Mouse (Mus musculus): ENCODE measurements around the gene Utp4.
A peak's percentile ranks its signal among the peaks of the same experiment; 100 is the strongest.
"Not testable (repeated sequence)": the region's sequence is repeated elsewhere in the genome, so short reads cannot be mapped to it uniquely, and the experiment has no call there.

Gene Utp4

DNA sequence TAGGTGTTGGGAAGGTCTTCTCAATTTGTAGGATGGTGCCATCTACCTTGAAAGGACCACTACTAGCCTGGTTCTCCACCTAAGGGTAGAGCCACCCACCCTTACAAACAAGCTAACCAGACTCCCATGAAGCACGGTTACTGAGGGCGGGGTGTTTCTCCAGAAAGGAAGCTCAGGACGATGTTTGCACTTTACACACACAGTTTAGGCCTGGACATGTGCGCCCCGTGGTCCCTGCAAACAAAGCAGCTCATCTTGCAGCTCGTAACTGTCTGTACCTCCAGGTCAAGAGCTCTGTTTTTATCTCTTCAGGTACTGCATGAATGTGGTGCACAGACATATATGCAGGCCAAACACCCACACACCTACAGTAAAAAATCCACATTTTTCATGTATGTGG is 13.2 kb downstream of the Utp4 start:
- no peak for DNase-seq

DNA sequence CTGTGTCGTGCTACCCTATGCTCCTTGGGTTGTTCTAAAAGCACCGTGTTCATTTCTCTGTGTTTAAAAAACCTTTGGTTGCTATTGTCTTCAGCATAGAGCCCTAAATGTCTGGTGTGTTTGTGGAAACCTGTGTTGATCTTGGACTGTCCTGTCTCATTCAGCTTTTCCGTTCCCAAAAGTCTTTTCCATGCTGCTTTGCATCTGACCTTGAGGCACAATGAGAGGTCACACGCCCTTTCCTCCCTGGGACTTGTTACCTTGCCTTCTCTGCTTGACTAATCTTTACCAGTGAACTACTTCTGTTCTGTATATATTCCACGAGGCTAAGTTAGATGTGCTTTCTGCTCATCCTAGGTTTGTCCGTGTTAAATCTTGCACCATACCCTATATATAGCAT is 14.0 kb downstream of the Utp4 start:
- DNase-seq: no peak

DNA sequence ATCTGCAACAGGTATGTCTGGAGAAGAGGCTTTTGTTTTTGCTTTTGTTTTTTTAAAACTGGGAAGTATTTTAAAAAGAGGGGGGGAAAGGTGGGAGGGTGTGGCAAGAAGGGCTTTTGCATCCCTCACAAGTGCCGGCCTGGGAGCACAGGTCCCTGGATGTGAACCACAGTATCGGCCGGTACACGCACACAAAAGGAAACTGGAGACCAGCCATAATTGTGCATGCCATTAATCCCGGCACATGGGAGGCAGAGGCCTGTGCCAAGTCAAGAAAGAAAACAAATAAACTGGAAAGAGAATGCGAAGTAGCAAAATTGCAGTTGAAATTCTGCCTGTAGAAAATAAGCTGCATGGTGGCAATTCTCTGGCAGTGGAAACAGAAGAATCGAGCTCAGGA is 14.9 kb downstream of the Utp4 start:
- DNase-seq: no peak

DNA sequence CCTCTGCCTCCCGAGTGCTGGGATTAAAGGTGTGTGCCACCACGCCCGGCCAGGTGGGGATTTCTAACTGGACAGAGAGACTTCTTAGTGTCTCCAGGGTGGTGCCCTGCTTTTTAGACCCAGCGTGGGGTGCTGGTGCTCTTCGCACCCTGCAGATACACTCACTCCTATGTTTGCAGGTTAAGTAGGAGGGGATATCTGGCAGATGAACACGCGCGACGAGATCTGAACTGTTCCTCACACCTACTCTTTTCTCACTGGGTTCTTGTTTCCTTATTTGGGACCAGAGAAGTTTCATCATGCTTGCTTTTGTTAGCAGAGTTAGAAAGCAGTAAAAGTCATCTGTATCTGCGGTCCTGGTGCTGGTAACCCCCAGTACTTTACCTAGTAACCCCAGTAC is 20.2 kb downstream of the Utp4 start:
- no peak for DNase-seq

DNA sequence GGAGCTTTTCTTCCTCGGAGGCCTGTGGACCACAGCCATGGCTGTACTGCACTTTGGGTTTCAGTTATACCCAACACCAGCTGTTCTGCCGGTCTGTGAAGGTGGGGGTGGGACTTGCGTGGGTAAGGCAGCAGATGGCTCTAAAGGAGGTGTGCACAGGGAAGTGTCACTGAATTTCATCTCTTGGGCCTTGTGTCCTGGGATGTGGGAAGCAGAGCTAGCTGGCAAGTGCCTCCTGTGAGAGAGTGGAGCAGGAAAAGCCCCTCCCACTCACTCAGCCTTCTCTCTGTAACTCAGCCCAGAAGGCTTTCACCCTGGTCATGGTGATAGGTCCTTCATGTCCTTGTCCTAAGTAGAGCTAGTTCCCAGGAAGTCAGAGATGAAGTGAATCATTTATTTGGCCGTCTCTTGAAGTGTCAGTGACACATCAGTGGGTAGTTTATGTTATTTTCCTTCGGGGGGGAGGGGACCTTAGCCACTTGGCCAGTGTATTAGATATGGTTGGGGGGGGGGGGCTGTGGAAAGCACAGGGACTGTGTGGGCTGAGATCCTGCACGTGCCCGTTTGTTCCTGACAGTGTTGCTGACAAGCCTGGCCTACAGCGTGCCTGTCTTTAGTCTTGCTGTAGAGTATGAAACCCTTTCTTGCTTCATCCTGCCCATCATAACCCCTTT is 26.4 kb downstream of the Utp4 start:
- DNase-seq: peak; percentile 76

DNA sequence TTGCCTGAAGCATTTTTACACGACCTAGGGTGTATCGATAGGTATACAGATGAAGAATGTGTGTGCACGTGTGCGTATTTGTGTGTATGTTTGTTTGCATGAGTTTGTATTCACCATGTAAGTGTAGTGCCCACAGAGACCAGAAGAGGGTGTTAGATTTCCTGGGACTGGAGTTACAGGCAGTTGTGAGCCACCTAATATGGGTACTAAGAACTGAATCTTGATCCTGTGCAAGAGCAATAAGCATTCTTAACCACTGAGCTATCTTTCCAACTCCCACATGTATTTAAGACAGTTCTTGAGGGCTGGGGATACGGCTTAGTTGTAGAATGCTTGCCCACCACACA is 26.9 kb downstream of the Utp4 start:
- no peak for DNase-seq

DNA sequence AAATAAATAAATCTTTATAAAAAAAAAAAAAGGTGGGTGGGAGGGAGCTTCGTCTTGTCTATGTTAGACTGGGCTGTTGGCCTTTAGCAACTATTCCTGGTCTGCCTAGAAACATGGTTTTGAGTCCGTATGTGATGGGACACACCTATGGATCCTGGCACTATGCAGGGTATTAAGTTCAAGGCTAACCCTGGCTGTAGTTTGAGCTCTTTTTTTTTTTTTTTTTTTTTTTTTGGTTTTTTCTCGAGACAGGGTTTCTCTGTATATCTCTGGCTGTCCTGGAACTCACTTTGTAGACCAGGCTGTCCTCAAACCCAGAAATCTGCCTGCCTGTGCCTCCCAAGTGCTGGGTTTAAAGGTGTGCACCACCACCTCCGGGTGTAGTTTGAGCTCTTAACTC is 30.6 kb downstream of the Utp4 start:
- DNase-seq: no peak

DNA sequence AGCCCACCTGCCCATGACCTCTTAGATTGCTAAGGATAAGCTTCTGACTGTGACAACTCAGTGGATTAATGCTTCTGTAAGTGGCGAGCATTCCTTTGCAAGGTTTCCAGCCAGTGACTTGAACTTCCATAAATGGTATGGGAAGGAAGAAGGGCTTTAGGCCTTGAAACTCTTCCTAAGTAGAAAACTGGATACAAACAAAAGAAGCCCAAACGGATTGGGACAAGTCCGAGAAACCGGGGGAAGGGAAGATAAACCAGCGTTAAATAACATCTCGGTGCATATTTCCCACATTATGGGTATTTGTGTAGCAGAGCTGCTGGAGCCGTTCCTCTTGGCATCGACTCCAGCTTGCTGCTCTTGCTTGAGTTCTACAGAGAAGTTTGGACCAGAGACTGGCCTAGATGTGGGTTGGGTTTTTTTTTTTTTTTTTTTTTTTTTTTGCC is 31.5 kb downstream of the Utp4 start:
- peak; percentile 42 for DNase-seq

DNA sequence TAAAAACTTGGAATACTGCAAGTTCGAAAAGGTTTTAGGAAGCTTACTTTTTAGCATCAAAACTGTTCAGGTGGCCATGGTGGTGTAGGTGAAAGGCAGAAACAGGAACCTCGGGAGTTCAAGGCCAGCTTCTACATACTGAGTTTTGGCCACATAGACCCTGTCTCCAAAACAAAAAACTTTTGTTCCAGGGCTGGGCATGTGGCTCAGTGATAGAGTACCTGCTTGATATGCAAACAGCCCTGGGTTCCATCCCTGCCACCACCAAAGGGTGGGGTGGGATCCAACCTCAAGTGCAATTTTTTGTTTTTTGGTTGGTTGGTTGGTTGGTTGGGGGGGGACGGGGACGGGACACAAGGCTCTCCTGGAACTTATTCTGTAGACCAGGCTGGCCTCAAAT is 32.0 kb downstream of the Utp4 start:
- DNase-seq: no peak

DNA sequence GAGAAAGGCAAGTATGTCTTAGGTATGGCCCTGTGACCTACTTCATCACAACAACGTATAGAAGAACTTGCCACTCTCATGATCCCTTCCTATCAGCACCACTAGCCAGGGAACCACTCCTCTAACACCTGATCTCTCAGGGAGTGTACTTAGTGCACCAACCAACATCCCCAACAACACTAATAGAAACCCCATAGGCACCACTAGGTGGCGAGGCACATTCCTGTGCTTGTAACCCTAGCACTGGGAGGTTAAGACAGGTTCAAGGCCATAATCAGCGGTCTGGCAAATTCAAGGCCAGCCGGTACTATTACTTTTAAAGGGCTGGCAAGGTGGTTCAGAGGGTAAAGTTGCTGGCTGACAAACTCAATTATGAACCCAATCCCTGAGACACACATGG is 33.8 kb downstream of the Utp4 start:
- DNase-seq: no peak

DNA sequence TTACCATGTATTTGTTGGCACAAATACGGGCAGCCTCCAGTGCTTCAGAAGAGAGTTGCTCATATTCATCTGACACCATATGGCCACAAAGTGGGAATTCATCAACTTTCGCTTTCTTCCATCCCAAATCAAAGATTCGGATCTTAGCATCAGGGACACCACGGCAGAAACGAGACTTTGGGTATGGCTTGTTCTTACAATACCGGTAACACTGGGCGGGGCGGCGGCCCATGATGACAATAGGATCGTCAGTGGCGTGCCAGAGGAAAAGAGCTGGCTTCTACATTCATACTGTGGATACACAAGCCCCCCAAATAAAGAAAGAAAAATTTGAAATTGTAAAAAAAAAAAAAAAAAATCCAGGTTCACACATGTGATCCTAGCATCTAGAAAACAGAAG is 34.7 kb downstream of the Utp4 start:
- not testable (repeated sequence) for DNase-seq

DNA sequence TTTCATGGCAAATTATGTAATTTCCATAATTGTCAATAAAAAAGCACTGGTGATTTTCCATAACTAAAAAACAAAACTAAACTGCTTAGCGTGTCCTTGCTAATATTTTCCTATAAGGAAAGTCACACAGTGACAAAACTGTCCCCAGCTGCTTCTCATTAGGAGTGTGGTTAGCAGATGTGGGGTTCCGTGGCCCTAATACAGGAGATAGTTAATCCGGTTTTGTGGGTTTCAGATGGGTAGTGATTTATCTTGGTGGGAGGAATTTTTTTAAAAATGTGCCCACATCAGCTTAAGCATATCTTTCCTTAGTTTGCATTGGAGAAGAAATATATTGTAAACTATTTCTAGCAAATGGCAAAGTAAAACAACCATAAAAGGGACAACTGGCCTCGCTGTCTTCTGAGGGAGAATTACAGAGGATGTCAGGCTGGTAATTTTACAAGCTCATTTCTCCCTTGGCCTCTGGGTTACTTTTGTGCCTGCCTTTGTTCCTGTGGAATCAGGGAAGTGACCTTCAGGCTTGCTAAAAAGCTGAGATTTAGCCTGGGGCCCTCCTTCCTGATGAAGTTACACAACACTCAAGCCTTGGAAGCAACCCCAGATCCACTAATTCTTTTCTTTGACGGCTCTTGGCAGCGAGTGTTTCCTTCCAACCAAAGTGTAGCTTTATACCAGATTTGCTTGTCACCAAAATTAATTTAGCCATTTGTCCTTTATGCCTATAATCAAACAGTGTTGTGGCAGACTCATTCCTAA is 35.9 kb downstream of the Utp4 start:
- no peak for DNase-seq

DNA sequence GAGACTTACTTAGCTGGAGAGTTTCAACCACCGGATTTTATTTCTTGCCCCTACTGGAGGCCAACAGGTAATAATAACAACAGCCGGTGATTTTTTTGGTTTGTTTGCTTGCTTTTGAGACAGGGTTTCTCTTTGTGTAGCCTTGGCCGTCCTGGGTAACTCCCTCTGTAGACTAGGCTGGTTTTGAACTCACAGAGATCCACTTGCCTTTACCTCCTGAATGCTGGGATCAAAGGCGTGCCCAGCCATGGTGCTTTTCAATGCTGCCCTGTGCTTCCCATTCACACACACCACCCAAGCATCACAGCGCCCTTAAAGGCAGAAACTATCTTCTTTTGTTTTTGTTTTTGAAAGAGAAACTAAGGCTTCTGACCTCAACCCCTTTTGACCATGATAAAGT is 36.5 kb downstream of the Utp4 start:
- DNase-seq: no peak

DNA sequence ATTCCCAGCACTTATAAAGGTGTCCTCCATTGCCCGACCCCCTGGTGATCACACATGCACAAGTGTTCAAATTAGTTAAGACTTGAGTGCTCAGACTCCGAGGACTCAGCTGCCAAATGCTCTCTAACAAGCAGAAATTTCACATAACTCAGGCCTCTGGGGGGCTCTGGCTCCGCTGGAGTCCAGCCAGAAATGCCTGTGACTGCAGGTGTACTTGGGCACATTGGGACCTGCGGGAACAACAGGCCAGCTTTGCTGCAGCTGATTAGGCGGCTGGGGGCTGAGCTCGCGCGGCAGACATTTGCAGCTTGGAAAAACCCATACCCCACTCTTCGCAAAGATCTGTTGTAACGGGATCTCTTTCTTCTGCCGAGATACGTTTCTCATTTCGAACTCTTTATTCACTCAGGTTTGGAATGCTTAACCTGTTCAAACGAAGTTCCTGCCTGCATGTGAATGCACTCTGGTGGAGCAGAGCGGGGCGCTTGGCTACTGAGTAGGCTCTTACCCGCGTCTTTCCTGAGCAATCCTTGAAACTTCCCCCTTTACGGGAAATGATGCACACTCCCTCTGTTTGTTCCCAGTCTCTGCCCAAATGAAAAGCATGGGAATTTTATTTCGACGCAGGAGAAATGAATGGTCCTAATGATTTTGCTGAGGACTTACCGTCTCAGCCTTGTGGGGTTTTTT is 39.1 kb downstream of the Utp4 start:
- DNase-seq: no peak

DNA sequence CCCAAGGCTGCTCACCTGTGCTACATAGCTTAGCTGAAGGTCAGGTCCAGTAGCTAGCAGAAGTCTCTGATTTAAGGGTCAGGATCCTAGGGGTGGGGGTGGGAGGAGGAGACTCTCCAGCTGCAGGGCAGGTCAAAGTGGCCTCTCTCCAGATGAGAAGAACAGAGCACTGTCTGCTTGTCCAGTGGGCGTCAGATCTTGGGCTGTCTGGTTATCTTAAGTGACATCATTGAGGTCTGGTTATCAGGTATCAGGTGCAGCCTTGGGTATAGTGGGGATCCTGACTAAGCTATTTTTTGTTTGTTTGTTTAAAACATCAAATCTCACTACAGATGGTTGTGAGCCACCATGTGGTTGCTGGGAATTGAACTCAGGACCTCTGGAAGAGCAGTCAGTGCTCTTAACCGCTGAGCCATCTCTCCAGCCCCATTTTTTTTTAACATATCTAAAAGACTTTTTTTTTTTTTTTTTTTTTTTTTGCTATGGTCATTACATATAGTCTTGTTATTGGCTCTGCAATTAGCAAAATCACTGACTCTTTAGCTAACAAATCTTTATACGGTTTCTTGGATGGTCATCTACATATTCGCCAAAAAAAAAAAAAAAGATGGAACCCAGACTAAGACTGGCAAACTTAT is 40.2 kb downstream of the Utp4 start:
- DNase-seq: no peak

DNA sequence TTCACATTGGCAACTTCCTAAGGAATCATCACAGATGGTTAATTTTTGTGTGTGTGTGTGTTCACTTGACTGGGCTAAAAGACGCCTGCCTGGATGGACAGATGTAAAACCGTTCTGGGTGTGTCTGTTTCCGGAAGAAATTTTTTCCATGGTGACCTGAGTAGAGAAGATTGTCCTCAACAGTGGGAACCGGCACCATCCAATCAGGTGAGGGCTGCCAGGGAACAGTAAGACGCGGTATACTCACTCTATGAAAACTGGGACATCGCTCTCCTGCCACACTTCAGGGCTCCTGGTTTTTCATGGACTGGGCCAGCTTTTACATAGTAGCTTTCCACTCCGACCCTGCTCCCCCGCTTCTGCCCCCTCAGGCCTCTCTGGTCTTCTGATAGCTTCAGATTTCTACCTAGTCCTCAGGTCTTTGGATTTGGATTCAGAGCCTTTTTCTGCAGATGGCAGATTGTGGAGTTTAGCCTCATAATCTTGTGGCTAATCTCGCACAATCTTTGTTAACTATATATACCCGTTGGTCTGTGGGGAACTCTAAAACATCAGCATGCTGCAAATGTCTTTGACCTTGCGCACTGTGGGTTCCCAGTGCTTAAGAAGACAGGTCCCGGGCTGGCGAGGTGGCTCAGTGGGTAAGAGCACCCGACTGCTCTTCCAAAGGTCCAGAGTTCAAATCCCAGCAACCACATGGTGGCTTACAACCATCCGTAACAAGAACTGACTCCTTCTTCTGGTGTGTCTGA is 41.0 kb downstream of the Utp4 start:
- no peak for DNase-seq

DNA sequence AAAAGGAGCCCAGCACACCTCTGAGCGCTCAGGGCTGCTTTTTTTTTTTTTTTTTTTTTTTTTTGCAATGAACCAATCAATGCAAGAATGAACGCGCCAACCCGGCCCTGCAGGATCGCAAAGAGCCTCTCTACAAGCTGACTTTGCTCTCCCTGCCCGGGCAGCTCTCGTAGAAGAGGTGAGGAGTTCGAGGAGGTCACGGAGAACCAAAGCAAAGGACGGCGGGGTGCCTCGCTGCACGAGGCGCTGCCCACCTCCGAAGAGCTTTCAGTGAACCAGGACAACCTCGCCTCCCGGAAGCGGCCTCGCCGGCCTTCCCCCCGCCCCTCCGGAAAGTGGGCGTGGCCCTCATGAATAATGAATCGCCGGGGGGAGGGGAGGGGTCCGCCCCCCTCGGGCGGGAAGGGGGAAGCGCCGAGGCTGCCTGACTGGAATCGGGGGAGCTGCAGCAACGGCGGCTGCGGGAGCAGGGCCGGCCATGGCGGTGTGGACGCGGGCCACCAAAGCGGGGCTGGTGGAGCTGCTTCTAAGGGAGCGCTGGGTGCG is 42.0 kb downstream of the Utp4 start, which contains the start of gene Sntb2:
Sntb2 (plus strand) TSS at position 427 of the 546 bp plus-strand sequence.
- DNase-seq: peak; percentile 88

DNA sequence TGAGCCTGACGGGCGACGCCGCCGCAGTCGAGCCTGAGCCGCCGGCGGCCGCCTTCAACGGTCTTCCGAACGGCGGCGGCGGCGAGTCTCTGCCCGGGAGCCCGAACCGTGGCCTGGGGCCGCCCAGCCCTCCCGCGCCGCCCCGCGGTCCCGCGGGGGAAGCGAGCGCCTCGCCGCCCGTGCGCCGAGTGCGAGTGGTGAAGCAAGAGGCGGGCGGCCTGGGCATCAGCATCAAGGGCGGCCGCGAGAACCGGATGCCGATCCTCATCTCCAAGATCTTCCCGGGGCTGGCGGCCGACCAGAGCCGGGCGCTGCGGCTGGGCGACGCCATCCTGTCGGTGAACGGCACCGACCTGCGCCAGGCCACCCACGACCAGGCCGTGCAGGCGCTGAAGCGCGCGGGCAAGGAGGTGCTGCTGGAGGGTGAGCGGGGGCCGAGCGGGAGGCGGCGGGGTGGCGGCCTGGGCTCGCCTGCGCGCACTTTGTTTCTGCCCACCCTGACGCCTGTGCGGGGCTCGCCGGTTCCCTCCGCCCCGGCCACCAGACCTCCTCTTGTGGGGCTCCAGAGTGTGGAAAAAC is 42.6 kb downstream of the Utp4 start:
- DNase-seq: peak; percentile 63

DNA sequence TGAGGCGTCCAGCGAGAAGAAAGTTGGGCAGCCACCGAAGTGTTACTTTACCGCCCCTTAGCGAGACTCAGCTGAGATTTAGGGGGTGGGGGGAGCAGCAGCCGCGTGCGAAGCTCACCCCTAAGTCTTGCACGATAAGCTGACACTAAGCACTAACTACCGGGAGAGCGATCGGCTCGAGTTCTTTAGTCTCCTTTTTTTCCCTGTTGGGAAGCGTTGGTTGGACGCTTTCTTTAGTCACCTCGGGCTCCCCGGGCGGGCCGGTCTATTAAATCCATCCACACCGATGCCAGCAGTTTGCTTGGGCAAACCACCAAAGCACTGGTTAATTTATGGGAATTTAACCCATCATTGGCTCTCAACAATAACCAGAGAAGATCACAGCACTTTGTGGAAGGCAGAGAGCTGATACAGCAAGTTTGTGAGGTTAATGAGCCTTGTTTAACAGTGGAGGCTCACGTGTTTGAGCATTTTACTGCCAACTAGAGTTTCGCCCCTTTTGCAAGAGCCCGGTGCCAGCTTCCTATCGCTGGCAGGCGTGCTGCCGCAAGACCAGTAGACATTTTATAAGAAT is 43.1 kb downstream of the Utp4 start:
- peak; percentile 38 for DNase-seq

DNA sequence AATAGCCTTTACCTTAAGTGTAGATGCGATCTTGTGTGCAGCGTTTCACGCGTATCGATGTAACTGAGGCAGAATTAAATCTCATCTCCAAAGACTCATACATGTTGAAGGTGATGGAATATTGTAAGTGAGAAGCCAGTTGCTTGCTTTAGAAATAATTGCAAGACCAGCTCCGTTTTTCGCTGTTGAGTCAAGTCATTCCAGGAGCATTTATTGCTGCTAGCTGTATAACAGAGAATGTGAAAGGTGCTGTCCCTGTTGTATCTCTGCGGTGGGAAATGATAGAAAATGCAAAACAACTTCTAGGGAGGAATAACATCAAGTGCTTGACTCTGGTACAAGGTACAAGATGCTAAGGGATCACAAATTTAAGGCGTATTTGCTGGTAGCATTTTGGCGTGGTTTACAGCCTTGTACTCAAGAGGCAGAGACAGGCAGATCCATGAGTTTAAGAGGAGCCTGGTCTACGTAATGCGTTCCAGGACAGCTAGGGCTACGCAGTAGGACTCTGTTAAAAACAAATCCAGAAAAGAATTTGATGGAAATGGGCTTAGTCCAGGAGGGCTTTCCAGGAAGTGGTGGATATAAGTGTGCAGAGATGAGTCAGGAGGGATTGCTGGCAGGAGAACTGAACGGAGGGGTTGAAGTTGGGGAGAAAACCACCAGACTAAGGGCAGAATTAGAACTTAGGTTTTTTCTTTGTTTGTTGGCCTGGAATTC is 43.8 kb downstream of the Utp4 start:
- no peak for DNase-seq

DNA sequence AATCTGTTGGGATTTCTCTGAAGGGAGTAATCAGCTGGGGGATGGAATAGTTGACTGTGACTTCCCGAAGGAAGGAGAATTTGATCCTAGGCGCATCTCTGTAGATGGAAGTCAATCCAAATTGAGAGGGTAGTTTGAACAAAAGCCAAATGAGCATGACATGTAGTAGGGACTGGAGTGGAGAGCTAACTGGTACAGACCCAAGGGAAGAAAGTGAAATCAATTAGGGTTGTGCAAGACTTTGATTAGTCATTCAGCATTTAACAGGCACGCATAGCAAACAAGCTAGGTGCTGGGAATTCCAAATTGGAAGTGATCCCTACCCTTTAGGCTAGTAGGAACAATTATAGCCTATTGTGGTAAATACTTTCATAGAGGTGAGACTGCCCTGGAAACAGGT is 48.4 kb downstream of the Utp4 start:
- DNase-seq: no peak
